Mouse (Mus musculus) forebrain, embryonic 12.5 days (tissue): ENCODE data around the gene Sprr2i. TPM values are rescaled to one million over a fixed set of nuclear protein-coding genes. Genes with fewer than 3 reads are reported as not detected.

Experiments used
- polyA plus RNA-seq: library from polyadenylated mRNA; unstranded; fragments of >200 nt; fragmentation: Nextera tagmentation; extraction: Ambion mirVana; gene quantifications from 2 replicates; pipeline ENCODE4 v1.2.1, GENCODE M21; 2016

The Sprr2i gene
- polyA plus RNA-seq, 1 experiment from 2014 or later: not detected

Other genes starting within 250 kb of the Sprr2i start
- not detected in 2 replicates for gene Sprr2a1, start 192.2 kb upstream of the Sprr2i start, polyA plus RNA-seq
- not detected in 2 replicates for gene Sprr2a2, start 192.1 kb upstream of the Sprr2i start, polyA plus RNA-seq
- not detected in 2 replicates for gene Sprr2a3, start 122.6 kb upstream of the Sprr2i start, polyA plus RNA-seq
- gene Sprr2b, start 91.4 kb upstream of the Sprr2i start, polyA plus RNA-seq: not detected in 2 replicates
- not detected in 2 replicates for gene Sprr2d, start 68.9 kb upstream of the Sprr2i start, polyA plus RNA-seq
- gene Sprr2e, start 55.8 kb upstream of the Sprr2i start, polyA plus RNA-seq: not detected in 2 replicates
- not detected in 2 replicates for gene Sprr2f, start 42.8 kb upstream of the Sprr2i start, polyA plus RNA-seq
- gene Sprr2h, start 22.3 kb upstream of the Sprr2i start, polyA plus RNA-seq: not detected in 2 replicates
- not detected in 2 replicates for gene Sprr2j-ps, start 10.1 kb downstream of the Sprr2i start, polyA plus RNA-seq
- 6.6 and 9.4 TPM in 2 replicates for gene Gm9774, start 21.4 kb downstream of the Sprr2i start, polyA plus RNA-seq
- not detected in 2 replicates for gene Sprr2k, start 24.6 kb downstream of the Sprr2i start, polyA plus RNA-seq
- gene Sprr1b, start 30.8 kb downstream of the Sprr2i start, polyA plus RNA-seq: not detected in 2 replicates
- gene Sprr3, start 50.7 kb downstream of the Sprr2i start, polyA plus RNA-seq: not detected in 2 replicates
- gene Sprr1a, start 77.9 kb downstream of the Sprr2i start, polyA plus RNA-seq: not detected in 2 replicates
- gene Sprr4, start 92.5 kb downstream of the Sprr2i start, polyA plus RNA-seq: not detected in 2 replicates
- not detected in 2 replicates for gene 2310046K23Rik, start 126.5 kb downstream of the Sprr2i start, polyA plus RNA-seq
- gene Ivl, start 165.7 kb downstream of the Sprr2i start, polyA plus RNA-seq: not detected in 2 replicates
- not detected in 2 replicates for gene Smcp, start 181.0 kb downstream of the Sprr2i start, polyA plus RNA-seq
- gene 2210017I01Rik, start 199.5 kb downstream of the Sprr2i start, polyA plus RNA-seq: not detected in 2 replicates
- not detected in 2 replicates for gene Lce6a, start 213.7 kb downstream of the Sprr2i start, polyA plus RNA-seq
- not detected in 2 replicates for gene Lce1a1, start 240.3 kb downstream of the Sprr2i start, polyA plus RNA-seq
- not detected in 2 replicates for gene Lce1b, start 248.9 kb downstream of the Sprr2i start, polyA plus RNA-seq